Mouse (Mus musculus) 416B (cell line): ENCODE data around the gene Pbx3.

Source experiments
- DNase-seq: peaks from one replicate; pipeline ENCODE4 v3.0.0; 2011; ENCODE audit warnings: low read depth

The Pbx3 gene

GRCm38 (mm10) chr2:34289726-34290125, 83.2 kb downstream of the Pbx3 start:
- DNase-seq: no peak

- no peak for DNase-seq
These were observed 88.7 kb downstream of the Pbx3 start for GRCm38 (mm10) chr2:34284239-34284638.

GRCm38 (mm10) chr2:34280996-34281395, 91.9 kb downstream of the Pbx3 start:
- DNase-seq: no peak

GRCm38 (mm10) chr2:34279726-34280125, 93.2 kb downstream of the Pbx3 start:
- DNase-seq: no peak

- no peak for DNase-seq
These were observed 97.2 kb downstream of the Pbx3 start for GRCm38 (mm10) chr2:34275630-34276193.

- DNase-seq: no peak
These were observed 110.9 kb downstream of the Pbx3 start for GRCm38 (mm10) chr2:34262046-34262445.

- DNase-seq: peak; percentile 61
These were observed 112.3 kb downstream of the Pbx3 start for GRCm38 (mm10) chr2:34260653-34261076.

- no peak for DNase-seq
These were observed 114.7 kb downstream of the Pbx3 start for GRCm38 (mm10) chr2:34258256-34258655.

- DNase-seq: no peak
These were observed 115.3 kb downstream of the Pbx3 start for GRCm38 (mm10) chr2:34257611-34258010.

- no peak for DNase-seq
These were observed 116.9 kb downstream of the Pbx3 start for GRCm38 (mm10) chr2:34256000-34256553.

GRCm38 (mm10) chr2:34253627-34254026, 119.3 kb downstream of the Pbx3 start:
- DNase-seq: no peak

DNA sequence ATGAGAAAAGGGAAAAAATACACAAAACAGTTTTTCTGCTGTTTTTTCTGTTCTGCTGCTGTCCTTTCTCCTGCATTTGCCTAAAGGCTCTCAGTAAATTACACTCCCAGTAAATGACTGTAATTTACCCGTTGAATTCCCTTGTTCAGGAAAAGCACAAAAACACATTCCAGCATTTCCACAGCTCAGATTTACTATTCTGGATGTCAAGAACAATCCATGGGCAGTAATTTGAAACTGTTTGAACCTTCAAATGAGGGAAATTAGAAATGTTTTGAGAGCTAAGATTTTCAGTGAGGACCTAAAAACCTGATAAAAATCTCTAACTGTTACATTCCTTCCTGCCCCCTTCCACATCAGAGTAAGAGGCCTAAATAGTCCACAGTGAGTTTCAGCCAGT, 119.8 kb downstream of the Pbx3 start:
- peak; percentile 42 for DNase-seq

DNA sequence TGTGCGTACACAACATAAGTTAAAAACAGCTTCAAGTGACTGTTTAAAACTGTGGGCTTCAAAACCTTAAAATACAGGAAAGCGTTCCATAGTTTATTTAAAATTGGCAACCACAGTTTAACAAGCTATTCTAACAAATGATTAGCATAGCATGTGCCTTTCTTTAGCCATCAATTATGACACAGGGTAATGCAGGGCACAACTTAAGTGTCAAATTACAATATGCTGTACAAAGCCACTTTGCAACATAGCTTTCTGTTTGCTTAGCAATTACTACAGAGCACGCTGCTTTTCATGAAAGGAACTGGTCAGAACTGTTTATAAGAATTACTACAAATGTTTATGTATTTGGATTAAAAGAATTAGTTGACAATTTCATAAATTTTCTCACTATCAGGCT, 120.7 kb downstream of the Pbx3 start:
- DNase-seq: peak; percentile 74

- peak; percentile 57 for DNase-seq
These were observed 122.8 kb downstream of the Pbx3 start for GRCm38 (mm10) chr2:34249961-34250658.

DNA sequence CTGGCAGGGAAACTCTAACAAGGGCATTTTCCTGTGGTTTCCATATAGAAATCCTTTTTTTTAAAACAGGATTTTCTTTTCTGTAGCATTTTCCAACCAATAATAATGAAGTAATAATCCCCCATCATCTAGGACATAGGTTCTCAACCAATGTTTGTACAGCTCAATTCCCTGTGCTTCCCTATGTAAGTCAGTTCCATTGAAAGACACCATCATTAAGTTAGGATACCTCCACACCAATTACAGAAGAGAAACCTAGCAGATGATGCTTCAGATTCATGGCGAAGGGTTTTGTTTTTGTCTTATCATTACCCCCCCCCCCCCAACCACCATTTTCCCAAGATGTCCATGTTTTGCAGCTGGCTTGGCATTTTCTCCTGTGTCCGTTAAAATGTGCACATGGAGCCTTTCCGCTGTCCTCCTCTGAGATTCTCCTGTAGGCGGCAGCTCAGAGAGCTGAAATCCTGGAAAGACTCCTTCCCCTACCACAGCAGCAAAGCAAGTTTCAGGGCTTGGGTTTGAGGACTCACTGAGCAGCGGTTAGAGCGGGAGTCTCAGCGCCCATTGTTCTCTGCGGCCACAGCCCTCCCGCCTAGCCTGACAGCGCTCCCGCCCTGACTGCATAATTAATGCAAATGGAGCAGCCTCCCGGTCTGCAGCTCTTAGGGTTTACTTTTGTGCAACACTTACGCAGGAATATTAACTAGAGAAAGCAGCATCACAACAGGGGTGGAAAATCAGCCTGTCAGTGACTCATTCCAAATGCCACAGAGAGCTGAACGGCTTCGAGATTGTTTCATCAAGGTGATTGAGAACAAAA, 123.6 kb downstream of the Pbx3 start:
- peak; percentile 86 for DNase-seq

DNA sequence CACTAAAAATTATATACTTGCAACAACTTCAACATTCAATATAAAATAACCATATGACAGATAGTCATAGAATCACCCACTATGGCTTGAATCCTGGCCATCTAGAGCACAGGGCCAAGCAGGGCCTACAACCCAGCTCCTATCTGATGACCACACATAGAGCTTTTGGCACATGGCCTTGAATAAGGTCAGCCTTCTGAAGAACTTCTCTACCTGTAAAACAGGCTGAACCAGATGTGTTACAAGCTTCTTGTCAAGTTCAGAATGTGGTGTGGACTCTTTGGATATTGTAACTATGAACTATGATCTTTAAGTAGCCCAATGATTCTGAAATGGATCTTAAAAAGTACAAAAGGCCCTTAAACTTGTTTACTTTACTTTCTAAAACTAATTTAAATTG, 132.1 kb downstream of the Pbx3 start:
- no peak for DNase-seq

GRCm38 (mm10) chr2:34239315-34239858, 133.6 kb downstream of the Pbx3 start:
- no peak for DNase-seq

- DNase-seq: no peak
These were observed 137.4 kb downstream of the Pbx3 start for GRCm38 (mm10) chr2:34235467-34236075.

- no peak for DNase-seq
These were observed 138.7 kb downstream of the Pbx3 start for GRCm38 (mm10) chr2:34234274-34234673.

GRCm38 (mm10) chr2:34233271-34233670, 139.7 kb downstream of the Pbx3 start:
- no peak for DNase-seq

DNA sequence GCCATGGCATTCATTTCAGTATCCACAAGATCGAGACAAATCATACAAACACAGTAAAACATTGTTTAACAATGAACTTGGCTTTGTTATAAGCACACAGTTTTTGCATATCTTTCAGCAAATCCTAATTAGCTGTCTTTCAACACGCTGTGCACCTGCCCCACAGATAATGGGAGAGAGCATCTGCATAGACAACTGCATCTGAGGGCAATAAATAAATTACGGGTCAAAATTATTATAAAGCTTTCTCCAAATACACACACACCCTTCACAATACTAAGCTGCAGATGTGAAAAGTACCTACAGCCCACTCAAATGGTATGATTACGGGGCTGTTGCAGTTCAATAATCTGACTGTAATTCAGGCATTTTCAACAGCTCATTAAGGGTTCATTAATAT, 145.3 kb downstream of the Pbx3 start:
- DNase-seq: no peak

- no peak for DNase-seq
These were observed 147.5 kb downstream of the Pbx3 start for GRCm38 (mm10) chr2:34225470-34225869.
